Mouse (Mus musculus) MEL-GATA-1-ER (cell line): ENCODE data around the gene Pogz.
"Not testable (repeated sequence)": the region's sequence is repeated elsewhere in the genome, so short reads cannot be mapped to it uniquely, and the experiment has no call there.

ENCODE experiments used
- DNase-seq: peaks from one replicate; pipeline ENCODE4 v3.0.0-alpha.2; 2012; ENCODE audit warnings: low read depth; ENCODE audit errors: extremely low read depth

Pogz gene

DNA sequence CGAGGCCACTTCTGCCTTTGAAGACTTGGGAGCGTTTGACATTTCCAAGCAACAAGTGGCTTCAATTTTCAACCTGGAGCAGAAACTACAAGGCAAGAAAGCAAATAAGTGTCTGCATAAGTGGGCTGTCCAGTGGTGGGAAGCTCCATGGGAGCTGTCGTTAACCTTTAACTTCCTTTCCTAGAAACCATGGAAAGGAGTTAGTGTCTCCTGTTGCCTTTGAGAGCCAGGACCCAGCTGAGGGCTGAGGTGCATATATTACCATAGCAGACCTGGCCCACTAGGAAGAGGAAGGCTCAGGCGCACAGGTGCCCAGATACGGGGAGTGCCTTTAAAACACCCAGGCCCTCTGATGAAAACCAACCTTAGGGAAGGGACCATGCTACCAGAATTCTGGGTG is 4.7 kb upstream of the Pogz start:
- no peak for DNase-seq

DNA sequence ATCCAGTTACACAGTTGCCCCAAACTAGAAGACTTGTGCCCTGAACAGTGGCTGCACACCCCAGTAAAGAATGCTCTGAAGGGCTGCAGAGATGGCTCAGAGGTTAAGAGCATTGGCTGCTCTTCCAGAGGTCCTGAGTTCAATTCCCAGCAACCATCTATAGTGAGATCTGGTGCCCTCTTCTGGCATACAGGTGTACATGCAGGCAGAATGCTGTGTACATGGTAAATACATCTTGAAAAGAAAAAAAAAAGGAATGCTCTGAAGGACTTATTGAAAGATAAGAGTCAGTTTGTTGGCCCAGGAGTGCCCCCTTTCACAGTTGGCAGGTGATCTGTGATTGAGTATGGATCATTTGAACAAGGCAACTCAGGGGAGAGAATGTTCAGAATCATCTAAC is 4.0 kb upstream of the Pogz start:
- no peak for DNase-seq

DNA sequence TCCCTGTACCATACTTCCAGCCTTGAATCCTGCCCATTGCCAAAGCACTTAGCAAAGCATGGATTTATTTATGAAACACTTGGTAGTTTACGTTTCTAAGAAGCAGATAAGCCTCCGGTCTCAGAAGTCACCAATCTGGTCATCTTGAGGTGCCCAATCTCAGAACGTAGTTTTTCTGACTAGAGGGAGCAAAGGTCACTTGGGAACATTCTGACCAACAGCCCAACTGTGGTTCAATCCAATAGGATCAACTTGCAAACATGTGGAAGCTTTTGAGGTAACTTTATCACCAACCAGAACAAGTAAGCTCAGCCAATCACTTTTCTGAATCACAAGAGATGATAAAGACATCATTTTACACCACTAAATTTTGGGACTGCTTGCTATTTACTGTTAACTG is 2.0 kb upstream of the Pogz start:
- no peak for DNase-seq

DNA sequence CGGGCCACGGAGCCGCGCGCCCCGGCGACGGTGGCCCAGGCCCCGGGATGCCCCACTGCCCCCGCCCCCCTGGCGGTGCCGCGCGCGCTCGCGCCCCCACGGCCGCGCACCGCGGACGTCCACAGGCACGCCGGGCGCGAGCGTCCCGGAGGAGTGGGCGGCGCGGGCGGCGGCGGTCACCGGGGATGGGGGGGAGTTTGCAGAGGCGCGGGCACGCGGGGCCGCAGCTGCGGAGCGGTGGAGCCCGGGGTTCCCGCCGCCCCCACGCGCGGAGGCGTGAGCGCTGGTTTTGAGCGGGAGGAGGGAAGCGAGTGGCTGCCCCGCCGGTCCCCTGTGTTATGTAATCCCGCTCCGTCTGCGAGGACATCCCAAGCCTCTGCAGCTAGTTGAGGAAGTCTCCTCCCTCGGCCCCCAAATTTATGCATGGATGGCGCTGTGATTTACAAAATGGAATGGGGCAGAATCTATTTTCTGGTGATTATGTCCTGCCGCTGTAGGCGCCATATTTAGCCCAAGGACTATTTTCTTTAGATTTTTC is 661 bp downstream of the Pogz start:
- peak; percentile 75 for DNase-seq

DNA sequence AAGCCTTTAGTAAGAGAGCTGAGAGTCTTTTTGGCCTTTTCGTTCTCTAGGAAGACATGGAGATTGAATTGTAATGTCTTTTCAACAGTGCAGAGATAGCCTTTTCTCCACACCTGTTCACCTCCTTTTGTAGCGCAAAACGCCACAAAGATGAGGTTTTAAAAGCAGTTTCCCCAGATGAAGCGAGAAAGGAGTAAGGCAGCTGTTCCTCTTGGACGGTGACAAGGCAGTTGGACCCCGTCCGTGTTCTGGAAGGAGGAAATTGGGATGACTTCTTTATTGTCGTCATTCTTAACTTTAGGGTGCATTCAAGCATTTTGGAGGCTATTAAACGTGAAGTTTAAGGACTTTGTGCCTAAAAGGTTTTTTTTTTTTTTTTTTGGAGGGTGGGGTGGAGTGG is 1.3 kb downstream of the Pogz start:
- DNase-seq = no peak

DNA sequence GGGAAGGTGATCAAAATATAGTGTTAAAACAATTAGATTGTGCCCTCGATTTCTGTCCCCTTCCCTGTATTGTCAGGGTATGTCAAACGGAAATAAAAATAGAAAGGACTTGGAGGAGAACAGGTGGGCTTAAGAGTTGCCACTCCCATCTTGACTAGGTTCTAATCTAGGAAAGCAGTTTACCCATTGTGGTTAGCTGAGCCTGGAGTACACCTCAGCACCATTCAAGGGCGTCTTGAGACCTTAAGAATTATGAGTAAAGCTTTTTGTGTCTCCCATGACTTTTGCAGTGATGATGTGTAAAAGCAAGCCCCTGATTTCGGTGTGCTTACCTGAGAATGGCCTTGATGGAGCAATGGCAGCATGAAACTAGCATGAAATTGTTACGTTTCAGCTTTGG is 1.7 kb downstream of the Pogz start:
- DNase-seq = no peak

DNA sequence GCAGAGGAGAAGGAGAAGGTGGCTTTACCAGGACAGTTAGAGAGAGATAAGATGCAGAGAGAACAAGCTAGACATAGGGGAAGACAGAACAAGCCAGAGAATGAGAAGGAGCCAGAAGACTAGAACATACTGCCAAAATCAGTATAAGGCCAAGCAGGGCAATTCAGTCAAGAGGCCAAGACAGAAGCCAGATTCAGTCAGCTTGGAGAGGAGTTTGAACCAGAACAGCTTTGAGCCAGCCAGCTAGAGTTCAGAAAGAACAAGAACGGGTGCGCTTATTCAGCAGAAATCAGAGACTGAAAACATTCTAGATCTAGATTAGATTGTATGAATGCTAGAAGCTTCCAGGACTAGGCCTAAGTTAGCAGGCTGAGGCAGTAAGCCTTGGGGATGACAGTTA is 10.0 kb downstream of the Pogz start:
- no peak for DNase-seq

DNA sequence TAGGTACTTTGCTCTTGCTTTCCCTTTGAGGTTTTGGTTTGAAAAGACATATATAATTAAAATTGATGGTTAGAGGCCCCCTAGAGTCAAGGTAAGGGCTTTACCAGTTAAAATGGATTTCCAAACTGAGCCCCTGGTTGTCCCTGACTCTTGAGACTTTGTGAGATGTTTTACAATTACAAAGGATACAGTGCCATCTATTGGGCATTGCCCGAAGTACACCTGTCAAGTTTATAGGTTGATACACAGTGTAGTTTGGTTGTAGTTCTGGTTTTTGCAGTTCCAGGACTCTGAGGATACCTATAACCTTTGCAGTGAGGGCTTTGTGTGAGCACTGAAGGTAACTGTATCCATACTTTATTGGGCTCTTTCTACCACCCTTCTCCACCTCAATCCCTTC is 12.0 kb downstream of the Pogz start:
- peak; percentile 62 for DNase-seq

DNA sequence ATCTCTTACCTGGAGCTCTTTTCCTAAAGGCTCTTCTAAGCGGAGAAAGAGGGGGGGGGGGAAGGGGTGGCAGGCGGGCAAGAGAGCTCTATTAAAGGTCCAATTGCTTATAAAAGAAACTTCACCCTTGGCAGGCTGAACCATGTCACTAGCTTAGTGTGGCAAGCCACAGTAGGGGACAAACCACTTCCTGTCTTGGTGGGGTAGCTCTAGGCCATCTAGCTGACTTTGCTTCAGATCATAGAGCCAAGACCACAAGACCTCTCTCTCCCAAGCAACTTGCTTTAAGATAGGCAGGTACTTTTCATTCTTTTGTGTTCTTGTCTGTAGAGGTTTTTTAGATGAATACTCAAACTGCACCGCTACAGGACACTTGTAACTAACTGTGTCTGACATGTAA is 14.4 kb downstream of the Pogz start:
- peak; percentile 65 for DNase-seq

DNA sequence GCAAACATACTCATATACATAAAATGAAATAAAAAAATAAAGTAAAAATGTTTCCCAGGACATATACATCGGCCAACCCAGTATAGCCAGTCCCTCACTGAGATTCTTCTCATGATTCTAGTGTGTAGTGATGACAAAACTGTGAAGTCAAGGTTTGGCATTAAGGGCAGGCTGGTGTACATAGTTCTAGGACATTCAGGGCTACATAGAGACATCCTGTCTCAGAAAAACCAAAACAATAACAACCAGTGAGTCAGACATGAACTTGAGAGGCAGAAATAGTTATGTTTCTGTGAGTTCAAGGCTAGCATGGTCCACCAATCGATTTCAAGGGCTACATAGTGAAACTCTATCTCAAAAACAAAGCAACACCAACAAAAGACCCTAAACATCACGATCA is 14.8 kb downstream of the Pogz start:
- DNase-seq = no peak

DNA sequence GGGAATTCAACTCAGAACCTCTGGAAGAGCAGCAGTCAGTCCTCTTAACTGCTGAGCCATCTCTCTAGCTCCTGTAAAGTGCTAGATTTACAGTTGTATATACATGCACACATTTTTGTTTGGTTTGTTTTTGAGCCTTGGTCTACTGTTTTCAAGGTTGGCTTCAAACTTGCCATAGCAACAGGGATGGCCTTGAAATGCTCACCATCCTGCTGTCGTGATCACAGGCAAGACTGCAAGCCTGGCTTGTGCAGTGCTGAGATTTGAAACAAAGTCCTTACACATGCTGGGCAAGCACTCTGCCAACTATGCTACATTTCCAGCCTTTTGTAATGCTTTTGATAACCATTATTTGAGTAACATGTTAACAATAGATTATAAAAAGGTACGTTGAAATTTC is 22.1 kb downstream of the Pogz start:
- DNase-seq = no peak

DNA sequence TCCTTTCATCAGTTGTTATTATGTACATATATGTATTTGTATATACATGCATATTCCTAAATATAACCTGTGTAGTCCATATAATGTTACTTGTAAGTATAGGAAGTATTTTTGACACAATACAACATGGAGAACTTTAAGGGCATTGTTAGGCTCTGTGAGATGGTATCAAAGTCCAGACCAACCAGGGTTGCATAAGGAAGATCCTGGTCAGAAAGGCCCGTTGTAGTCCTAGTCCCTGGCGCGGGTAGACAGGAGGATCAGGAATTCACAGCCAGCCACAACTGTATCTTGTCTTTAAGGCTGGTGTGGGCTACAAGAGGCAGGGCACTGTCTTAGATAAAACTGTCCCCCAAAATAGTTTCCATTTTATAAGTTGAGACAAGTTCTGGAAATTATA is 31.6 kb downstream of the Pogz start:
- no peak for DNase-seq

DNA sequence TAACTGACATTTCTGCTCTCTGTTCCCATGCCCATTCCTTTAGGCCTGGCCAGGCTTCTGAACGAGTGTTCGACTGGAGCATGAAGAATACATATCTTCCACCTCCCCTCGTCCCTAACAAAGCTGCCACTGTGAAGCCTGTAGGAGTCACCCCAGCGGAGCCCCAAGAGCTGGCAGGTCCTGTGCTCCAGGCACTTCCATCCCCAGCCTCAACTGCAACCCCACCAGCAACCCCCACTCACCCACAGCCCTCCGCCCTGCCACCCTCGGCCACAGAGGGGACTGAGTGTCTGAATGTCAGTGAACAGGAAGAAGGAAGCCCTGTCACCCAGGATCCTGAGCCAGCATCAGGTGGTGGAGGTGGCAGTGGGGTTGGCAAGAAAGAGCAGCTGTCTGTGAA is 41.3 kb downstream of the Pogz start:
- DNase-seq = no peak

DNA sequence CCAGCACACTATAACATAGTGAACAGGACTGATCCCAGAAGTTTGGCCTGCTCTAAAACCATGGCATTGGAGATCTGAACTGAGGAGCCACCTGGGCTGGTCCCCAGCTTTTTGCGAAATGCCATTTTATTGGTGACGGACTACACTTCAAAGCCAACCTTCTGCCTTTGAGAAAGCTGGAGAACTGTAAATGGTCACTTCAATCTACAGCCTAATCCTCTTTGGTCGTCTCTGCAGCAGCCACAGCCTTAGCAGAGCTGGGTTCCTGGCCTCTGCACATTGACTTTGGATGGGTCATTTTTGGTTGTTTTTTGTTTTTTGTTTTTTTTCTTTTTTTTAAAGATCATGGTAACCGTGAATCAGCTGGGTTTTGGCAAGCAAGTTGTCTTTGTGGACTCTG is 44.5 kb downstream of the Pogz start:
- DNase-seq = no peak

DNA sequence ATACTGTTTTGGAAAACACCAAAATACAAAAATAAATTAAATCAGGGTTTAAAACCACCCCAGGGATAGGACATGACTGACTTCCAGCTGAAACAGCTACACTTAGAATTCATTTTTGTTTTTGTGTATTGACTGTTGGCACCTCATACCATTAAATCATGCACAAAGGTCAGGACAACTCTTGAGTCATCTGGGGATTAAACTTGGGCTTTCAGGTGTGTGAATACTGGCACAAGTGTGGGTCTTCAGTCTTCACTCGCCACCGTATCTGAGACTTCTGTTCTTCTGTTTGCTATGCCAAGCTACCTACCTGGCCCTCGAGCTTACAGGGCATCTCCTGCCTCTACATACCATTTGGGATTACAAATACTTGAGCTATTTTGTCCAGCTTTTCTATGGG is 45.2 kb downstream of the Pogz start:
- DNase-seq = no peak

DNA sequence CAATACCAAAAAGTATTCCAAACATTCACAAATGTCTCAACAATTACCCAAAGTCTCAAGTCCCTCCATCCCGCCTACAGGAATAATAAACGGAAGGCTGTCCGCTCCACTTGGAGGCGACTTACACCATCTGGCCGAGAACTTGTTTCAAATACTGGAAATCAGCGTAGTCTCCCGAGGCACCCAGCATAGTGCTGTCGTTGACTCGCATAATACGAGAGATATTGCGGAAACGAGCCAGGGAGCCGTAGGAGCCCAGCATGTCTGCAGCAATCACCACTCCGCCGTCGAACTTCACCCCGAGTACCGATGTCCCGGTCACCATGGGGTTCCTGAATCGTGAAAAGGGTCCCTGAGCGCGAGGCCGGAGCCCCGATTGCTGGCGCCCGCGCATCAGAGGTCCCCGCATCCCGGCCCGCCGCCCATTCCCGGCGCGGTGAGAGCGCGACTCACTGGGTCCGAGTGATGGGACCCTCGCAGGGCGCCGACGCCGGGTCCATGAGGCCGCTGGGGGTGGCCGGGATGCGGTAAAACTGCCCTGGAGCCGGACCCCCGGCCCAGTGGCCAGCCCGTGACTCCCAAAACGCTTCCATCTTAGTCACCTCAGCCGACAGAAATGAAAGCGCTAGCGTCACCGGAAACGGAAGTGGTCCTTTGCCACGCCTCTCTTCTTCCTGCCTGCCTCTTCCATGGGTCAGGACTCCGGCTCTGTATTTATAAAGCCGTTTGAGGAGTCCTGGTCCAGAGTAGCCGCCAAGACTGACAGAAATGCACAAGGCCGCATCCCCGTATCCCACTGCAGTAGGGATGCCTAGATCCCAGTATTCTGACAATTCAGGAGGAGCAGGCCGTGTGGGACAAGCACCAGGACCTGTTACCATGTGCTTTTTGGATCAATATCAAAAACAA is 49.2 kb downstream of the Pogz start, which contains the start of gene Psmb4:
Psmb4 (minus strand) TSS at position 646 of the 909 bp plus-strand sequence.
- DNase-seq = peak; percentile 98

DNA sequence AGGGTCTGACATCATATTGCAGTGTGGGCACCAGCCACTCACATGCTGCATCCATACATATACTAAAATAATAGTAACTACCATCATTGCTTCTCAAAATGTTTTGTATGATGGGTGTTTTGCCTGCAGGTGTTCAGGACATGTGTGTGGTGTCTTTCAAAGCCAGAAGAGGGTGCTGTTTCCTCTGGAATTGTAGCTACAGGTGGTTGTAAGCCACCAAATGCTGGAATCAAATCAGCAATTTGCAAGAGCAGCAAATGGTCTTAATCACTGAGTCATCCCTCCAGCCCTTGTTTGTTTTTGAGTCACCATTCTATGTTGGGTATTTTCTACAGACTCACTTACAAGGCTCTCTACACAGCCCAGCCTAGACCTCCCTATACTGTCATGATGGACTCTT is 51.2 kb downstream of the Pogz start:
- DNase-seq = peak; percentile 80

DNA sequence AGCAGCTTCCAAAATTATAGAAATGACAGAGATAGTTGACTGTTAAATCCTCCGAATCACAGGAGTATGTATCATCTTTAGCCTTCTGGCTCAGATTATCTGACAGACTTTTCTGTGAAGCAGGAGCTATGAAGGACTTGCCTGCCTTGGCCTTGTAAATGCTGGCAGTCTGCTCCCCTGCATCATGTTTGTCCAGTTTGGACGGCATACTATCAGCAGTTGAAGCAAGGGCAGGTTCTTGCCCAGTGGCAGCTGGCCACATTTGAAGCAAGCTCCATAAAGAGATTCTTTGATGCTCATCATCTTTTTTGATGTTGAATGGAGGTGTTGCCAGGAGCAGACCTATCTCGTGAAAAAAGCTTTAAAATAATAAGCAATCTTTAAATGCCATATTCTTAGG is 56.7 kb downstream of the Pogz start:
- no peak for DNase-seq

DNA sequence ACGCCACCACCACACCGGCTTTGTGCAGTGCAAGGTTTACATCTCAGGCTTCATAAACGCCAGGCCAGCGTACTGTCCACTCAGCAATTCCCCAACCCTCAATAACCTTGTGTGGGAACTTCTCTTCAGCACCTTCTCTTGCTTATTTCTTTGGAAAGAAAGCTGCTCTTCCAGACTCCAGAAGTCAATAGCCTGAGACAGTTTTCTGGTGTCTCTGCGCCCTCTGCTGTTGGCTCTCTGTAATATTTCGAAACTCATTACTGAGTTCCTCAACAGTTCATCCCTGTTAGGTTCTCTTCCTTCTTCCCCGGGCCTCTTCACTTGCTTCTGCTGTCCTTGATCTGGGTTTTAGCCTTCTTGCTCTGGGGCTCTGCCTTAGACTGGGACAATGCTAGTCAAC is 65.4 kb downstream of the Pogz start:
- DNase-seq = peak; percentile 77

DNA sequence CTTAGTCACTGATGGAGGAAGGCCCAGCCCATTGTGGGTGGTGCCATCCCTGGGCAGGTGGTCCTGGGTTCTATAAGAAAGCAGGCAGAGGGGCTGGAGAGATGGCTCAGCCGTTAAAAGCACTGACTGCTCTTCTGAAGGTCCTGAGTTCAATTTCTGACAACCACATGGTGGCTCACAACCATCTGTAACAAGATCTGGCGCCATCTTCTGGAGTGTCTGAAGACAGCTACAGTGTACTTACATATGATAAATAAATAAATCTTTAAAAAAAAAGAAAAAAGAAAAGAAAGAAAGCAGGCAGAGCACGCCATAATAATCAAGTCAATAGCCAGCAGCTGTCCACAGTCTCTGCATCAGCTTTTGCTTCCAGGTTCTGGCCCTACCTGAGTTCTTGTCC is 67.4 kb downstream of the Pogz start:
- not testable (repeated sequence) for DNase-seq

DNA sequence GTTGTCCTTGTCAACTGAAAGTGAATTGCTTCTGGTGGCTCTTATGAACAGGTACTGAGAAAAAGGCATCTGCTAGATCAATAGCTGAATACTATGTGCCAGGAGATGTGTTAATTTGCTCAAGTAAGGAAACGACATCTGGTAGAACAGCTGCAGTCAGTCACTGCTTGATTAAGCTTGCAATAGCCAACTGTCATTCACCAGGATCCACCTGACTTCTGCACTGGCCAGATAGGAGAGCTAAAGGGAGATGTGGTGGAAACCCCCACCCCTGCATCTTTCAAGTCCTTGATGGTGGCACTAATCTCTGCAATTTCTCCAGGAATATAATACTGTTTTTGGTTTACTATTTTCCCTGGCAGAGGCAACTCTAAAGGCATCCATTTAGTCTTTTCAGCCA is 69.1 kb downstream of the Pogz start:
- no peak for DNase-seq

DNA sequence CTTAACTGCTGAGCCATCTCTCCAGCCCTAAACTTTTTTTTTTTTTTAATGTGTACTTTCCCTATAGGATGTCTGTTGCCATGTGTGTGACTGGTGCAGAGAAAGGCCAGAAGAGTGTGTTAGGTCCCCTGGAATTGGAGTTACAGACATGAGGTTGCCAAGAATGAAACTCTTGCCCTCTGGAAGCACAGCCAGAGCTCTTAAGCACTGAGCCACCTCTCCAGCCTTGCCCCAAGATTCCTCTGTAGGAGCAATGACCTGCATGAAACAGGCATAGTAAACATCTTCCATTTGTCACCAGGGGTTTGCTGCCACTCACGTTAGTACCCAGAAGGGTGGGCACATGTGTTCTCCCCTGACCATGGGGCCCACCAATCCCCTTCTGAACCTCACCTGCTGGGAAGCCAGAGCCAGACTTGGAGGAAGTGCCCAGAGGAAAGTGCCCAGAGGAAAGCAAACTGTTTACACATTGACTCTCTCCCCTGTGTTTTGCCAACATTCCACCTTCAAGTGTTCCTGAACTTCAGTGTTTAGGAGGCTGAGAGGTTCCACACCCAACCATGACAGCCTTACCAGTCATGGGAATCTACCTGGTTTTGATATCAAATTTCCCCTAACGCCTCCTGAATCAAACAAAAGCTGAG is 73.8 kb downstream of the Pogz start:
- no peak for DNase-seq

DNA sequence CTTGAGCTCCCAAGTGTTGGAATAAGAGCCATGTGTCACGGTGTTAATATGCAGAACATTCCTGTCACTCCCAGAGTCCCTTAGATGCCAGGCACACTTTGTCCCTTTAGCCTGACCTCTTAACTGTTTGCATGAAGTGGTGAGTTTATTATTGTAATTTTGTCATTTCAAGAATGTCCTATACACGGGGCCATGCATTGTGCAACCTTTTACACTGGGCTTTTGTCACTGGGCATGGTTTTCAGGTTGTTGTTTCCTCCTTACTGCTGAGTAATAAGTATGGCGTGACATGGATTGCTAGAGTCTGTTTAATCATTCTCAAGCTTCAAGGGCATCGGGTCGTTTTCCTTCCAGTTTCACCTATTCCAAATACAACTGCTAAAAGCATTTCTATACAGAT is 76.4 kb downstream of the Pogz start:
- no peak for DNase-seq
